In genomic region chr2:121695436-121695835, GRCm38 (mm10) we compare ENCODE assay signal across 10 mouse cellular contexts.
DNase-seq lines count a peak whose midpoint lies in the region; TF ChIP-seq lines count a peak whose summit lies in the region.
"Had no signal": no experiment of that assay in that cellular context is flagged by ENCODE, and none has a peak within 500 bp of the region (broad histone marks: within the 10 kb centered on the region; RNA-seq: fewer than 3 reads in every experiment).

No protein-coding gene starts in this region.

- TF ChIP-seq CTCF in heart, adult 2 months (IDR thresholded peaks at IDR 0.05): peak; percentile 70
- peak; percentile 34 for TF ChIP-seq CTCF in bone marrow, adult 2 months (IDR thresholded peaks at IDR 0.05; ENCODE audit: control insufficient read depth, insufficient read depth, low read length)

- intact Hi-C loops in heart, adult 2 months (cut with DNase I): loop anchor here (1.0 to 5.0 kb wide), 2 partner anchors 124 to 137 kb away; no protein-coding TSS in a partner anchor

- H3K4me1 ChIP-seq in heart, adult 2 months (ENCODE audit: control insufficient read depth, insufficient read depth, low read length): no peaks in the 10 kb centered on the region
- no peaks in the 10 kb centered on the region for H3K4me1 ChIP-seq in bone marrow, adult 2 months (ENCODE audit: control insufficient read depth, insufficient read depth, low read length)
- H3K4me1 ChIP-seq: intestine, embryonic 15.5 days had no signal

- WGBS in heart, adult 2 months: 65% methylated on average over 10 of the region's 10 CpGs
- whole genome bisulfite sequencing in bone marrow, adult 2 months: 60% methylated on average over 10 of the region's 10 CpGs

- no peak overlapping the region for H3K4me3 ChIP-seq in heart, adult 2 months
- H3K4me3 ChIP-seq in bone marrow, adult 2 months (replicated peaks; ENCODE audit: control insufficient read depth, low read depth, low read length): no peak overlapping the region
- H3K4me3 ChIP-seq: intestine, embryonic 15.5 days; limb, embryonic 12.5 days had no signal

- no peak for TF ChIP-seq EP300 in heart, adult 2 months (IDR thresholded peaks at IDR 0.05; ENCODE audit: insufficient read depth, low read depth, low read length)

- no peaks in the 10 kb centered on the region for H3K36me3 ChIP-seq in heart, adult 2 months (ENCODE audit: control insufficient read depth, insufficient read depth, low read length)
- H3K36me3 ChIP-seq: intestine, embryonic 15.5 days; limb, embryonic 12.5 days had no signal

- DNase-seq in heart, adult 2 months: no peak
- no peak for DNase-seq in heart, adult 9 months (ENCODE audit: low spot score in 2 of 2)
- DNase-seq in retina, embryonic 14.5 days (ENCODE audit: low spot score): peak; percentile 25
- no peak for DNase-seq in retina, postnatal 1 day
- peak; percentile 34 for DNase-seq in testis, postnatal 14 days (ENCODE audit: low spot score)
- no peak for DNase-seq in urinary bladder, postnatal 14 days (ENCODE audit: low spot score)
- no peak for DNase-seq in gastrocnemius, adult 18-20 months (ENCODE audit: low spot score)

- H3K79me2 ChIP-seq in heart, adult 2 months (replicated peaks; ENCODE audit: control insufficient read depth, insufficient read depth, low read length): no peaks in the 10 kb centered on the region

- H3K27me3 ChIP-seq in heart, adult 2 months (ENCODE audit: control insufficient read depth, insufficient read depth, low read length): no peaks in the 10 kb centered on the region
- H3K27me3 ChIP-seq: intestine, embryonic 15.5 days; limb, embryonic 12.5 days had no signal

- no peak overlapping the region for H3K9ac ChIP-seq in heart, adult 2 months (ENCODE audit: low read depth, low read length)
- H3K9ac ChIP-seq: intestine, embryonic 15.5 days; limb, embryonic 12.5 days had no signal

- no peak for TF ChIP-seq POLR2A in heart, adult 2 months (IDR thresholded peaks at IDR 0.05; ENCODE audit: insufficient read depth, low read depth, low read length)
- TF ChIP-seq POLR2A in bone marrow, adult 2 months (IDR thresholded peaks at IDR 0.05; ENCODE audit: borderline replicate concordance, control insufficient read depth, low read depth, low read length): no peak

- H3K27ac ChIP-seq in heart, adult 2 months: no peak overlapping the region
- H3K27ac ChIP-seq in bone marrow, adult 2 months (ENCODE audit: control insufficient read depth, insufficient read depth, low read depth, low read length, poor library complexity): no peak overlapping the region
- H3K27ac ChIP-seq: intestine, embryonic 15.5 days; limb, embryonic 12.5 days had no signal

Comparison
In these comparisons a context has a peak if more than half of its experiments do, and no peak if none do; other contexts are left out.
1. DNase-seq: peak in retina, embryonic 14.5 days (single experiment) and testis, postnatal 14 days (single experiment); none in heart, adult 2 months (0 of 2), heart, adult 9 months (0 of 2), retina, postnatal 1 day (single experiment), urinary bladder, postnatal 14 days (single experiment) and gastrocnemius, adult 18-20 months (single experiment).